Mouse (Mus musculus): ENCODE data around the gene Gpr88.

GRCm38 (mm10) chr3:116205346-116206219 is 47.7 kb downstream of the Gpr88 start:
- TF ChIP-seq EP300 (IDR thresholded peaks at IDR 0.05; ENCODE audit: low read depth in 1 of 2, low read length in 2 of 2) (no peak), HCFC1 (IDR thresholded peaks at IDR 0.05; ENCODE audit: low read depth, low read length) (no peak), ZKSCAN1 (IDR thresholded peaks at IDR 0.05; ENCODE audit: low read depth, low read length) (no peak), CTCF (IDR thresholded peaks at IDR 0.05 in 2 of 3, conservative IDR thresholded peaks at IDR 0.05 in 1 of 3; ENCODE audit: control insufficient read depth in 1 of 3, insufficient read depth in 1 of 3, low read depth in 2 of 3, low read length in 3 of 3, poor library complexity in 1 of 3, severe bottlenecking in 1 of 3) (no peak), NRF1 (IDR thresholded peaks at IDR 0.05; ENCODE audit: insufficient read depth, low read depth, low read length, poor library complexity, severe bottlenecking) (no peak)
